In genomic region chr4:56319134-56319533, GRCm38 (mm10) we compare ENCODE assay signal across 25 mouse cellular contexts.
DNase-seq lines count a peak whose midpoint lies in the region; ATAC-seq lines count a peak whose summit lies in the region.
"Had no signal": no experiment of that assay in that cellular context is flagged by ENCODE, and none has a peak within 500 bp of the region (broad histone marks: within the 10 kb centered on the region; RNA-seq: fewer than 3 reads in every experiment).

No protein-coding gene starts in this region.

- H3K27ac ChIP-seq in embryonic facial prominence, embryonic 14.5 days (replicated peaks; ENCODE audit: low read depth, low read length), result no peak overlapping the region; the same call in 1 of the 2 replicates
- H3K27ac ChIP-seq in stomach, embryonic 15.5 days, result peak overlapping the region; percentile 40; the same call in 1 of the 2 replicates
- H3K27ac ChIP-seq: forebrain, embryonic 10.5 days; gastrocnemius, adult 2 months; heart, embryonic 15.5 days; hindbrain, embryonic 15.5 days had no signal

- intact Hi-C loops in heart, postnatal 14 days (cut with DNase I), result no loop called here

- no peaks in the 10 kb centered on the region for H3K4me1 ChIP-seq in embryonic facial prominence, embryonic 14.5 days (ENCODE audit: control insufficient read depth, insufficient read depth, low read length)
- no peaks in the 10 kb centered on the region for H3K4me1 ChIP-seq in stomach, embryonic 15.5 days
- H3K4me1 ChIP-seq: forebrain, embryonic 10.5 days; heart, embryonic 12.5 days; heart, embryonic 15.5 days; hindbrain, embryonic 15.5 days had no signal

- no peaks in the 10 kb centered on the region for H3K36me3 ChIP-seq in embryonic facial prominence, embryonic 14.5 days (ENCODE audit: control insufficient read depth, insufficient read depth, low read length)
- H3K36me3 ChIP-seq in stomach, embryonic 15.5 days, result no peaks in the 10 kb centered on the region
- H3K36me3 ChIP-seq: forebrain, embryonic 10.5 days; heart, embryonic 12.5 days; heart, embryonic 15.5 days; hindbrain, embryonic 15.5 days had no signal

- 81% methylated on average over 4 of the region's 4 CpGs for WGBS in embryonic facial prominence, embryonic 14.5 days
- 71% methylated on average over 4 of the region's 4 CpGs for WGBS in stomach, embryonic 15.5 days

- H3K4me3 ChIP-seq in embryonic facial prominence, embryonic 14.5 days (ENCODE audit: low read depth, low read length), result no peak overlapping the region
- no peak overlapping the region for H3K4me3 ChIP-seq in stomach, embryonic 15.5 days (replicated peaks)
- H3K4me3 ChIP-seq: forebrain, embryonic 10.5 days; gastrocnemius, adult 2 months; heart, embryonic 12.5 days; heart, embryonic 15.5 days; hindbrain, embryonic 15.5 days had no signal

- no peaks in the 10 kb centered on the region for H3K9me3 ChIP-seq in embryonic facial prominence, embryonic 14.5 days (ENCODE audit: control insufficient read depth, low read length)
- H3K9me3 ChIP-seq in stomach, embryonic 15.5 days, result no peaks in the 10 kb centered on the region
- H3K9me3 ChIP-seq: forebrain, embryonic 10.5 days; heart, embryonic 12.5 days; heart, embryonic 15.5 days; hindbrain, embryonic 15.5 days had no signal

- ATAC-seq in embryonic facial prominence, embryonic 14.5 days (ENCODE audit: low read depth), result 0 out of 2 replicates have a peak, but pooled peaks have one; percentile 26
- no peak for ATAC-seq in stomach, embryonic 15.5 days (ENCODE audit: insufficient read depth, low FRiP score, low read depth)
- ATAC-seq: CD4-positive, CD25-positive, alpha-beta regulatory T cell, adult 4 months; forebrain, embryonic 14.5 days; forebrain, postnatal 0 days; intestine, postnatal 0 days had no signal

- no peaks in the 10 kb centered on the region for H3K27me3 ChIP-seq in embryonic facial prominence, embryonic 14.5 days (replicated peaks; ENCODE audit: control insufficient read depth, insufficient read depth, low read length)
- H3K27me3 ChIP-seq in stomach, embryonic 15.5 days (replicated peaks), result no peaks in the 10 kb centered on the region
- H3K27me3 ChIP-seq: heart, embryonic 12.5 days; heart, embryonic 15.5 days; hindbrain, embryonic 15.5 days had no signal

- peak; percentile 43 for DNase-seq in heart, adult 11 months
- no peak for DNase-seq in heart, postnatal 14 days
- peak; percentile 22 for DNase-seq in embryonic facial prominence, embryonic 14.5 days (ENCODE audit: low spot score)
- no peak for DNase-seq in spleen, postnatal 10 days (ENCODE audit: low spot score in 2 of 2)
- DNase-seq in spleen, adult 18-20 months, result no peak
- DNase-seq: adrenal gland, adult 8-10 months; cerebellum, adult 11-12 months; cerebellum, adult 8-10 months; cerebellum, postnatal 10 days; cerebellum, postnatal 36 days; embryo, embryonic 11 days; forebrain, postnatal 0 days; gastrocnemius, adult 2 months; gastrocnemius, postnatal 14 days; heart, adult 18-20 months; heart, postnatal 10 days; heart, postnatal 4 days had no signal

- no peak overlapping the region for H3K9ac ChIP-seq in embryonic facial prominence, embryonic 14.5 days (ENCODE audit: low read depth, low read length)
- no peak overlapping the region for H3K9ac ChIP-seq in stomach, embryonic 15.5 days
- H3K9ac ChIP-seq: forebrain, postnatal 0 days; heart, embryonic 12.5 days; heart, embryonic 15.5 days; hindbrain, embryonic 15.5 days had no signal

- H3K4me2 ChIP-seq in embryonic facial prominence, embryonic 14.5 days (ENCODE audit: low read depth, low read length), result no peak overlapping the region
- no peak overlapping the region for H3K4me2 ChIP-seq in stomach, embryonic 15.5 days
- H3K4me2 ChIP-seq: heart, embryonic 12.5 days; heart, embryonic 15.5 days; hindbrain, embryonic 15.5 days had no signal

Comparison
In these comparisons a context has a peak if more than half of its experiments do, and no peak if none do; other contexts are left out.
1. DNase-seq: peak in heart, adult 11 months (single experiment) and embryonic facial prominence, embryonic 14.5 days (single experiment); none in heart, postnatal 14 days (0 of 2), spleen, postnatal 10 days (0 of 2) and spleen, adult 18-20 months (0 of 2).